Mouse (Mus musculus): ENCODE data around the gene Scnn1a. TPM values are rescaled to one million over a fixed set of nuclear protein-coding genes. Genes with fewer than 3 reads are reported as not detected.

Scnn1a gene
- total and polyA plus RNA-seq, 3 experiments = 1.2 to 1.9 (median 1.7) TPM

Other genes with a start within 250 kb of the Scnn1a start
- 100 to 1,000 TPM; 139 to 156 TPM for gene Chd4, start 224.7 kb upstream of the Scnn1a start, total RNA-seq (2021)
- 54.1 and 58.1 TPM in 2 replicates for gene Chd4, start 224.7 kb upstream of the Scnn1a start, polyA plus RNA-seq (2012; rRNA removed)
- gene Nop2, start 188.8 kb upstream of the Scnn1a start, total RNA-seq (2021) = 10 to 100 TPM; 40.9 to 51.7 TPM
- gene Nop2, start 188.8 kb upstream of the Scnn1a start, polyA plus RNA-seq (2012; rRNA removed) = 8.0 and 12.0 TPM in 2 replicates
- gene Iffo1, start 175.4 kb upstream of the Scnn1a start, total RNA-seq (2021) = 10 to 100 TPM; 13.8 to 21.4 TPM
- gene Iffo1, start 175.4 kb upstream of the Scnn1a start, polyA plus RNA-seq (2012; rRNA removed) = 73.1 and 80.0 TPM in 2 replicates
- gene Gapdh, start 154.2 kb upstream of the Scnn1a start, total RNA-seq (2021) = 1,000 to 10,000 TPM; 2,613 to 2,674 TPM
- gene Gapdh, start 154.2 kb upstream of the Scnn1a start, polyA plus RNA-seq (2012; rRNA removed) = 2,736 and 3,470 TPM in 2 replicates
- gene Ncapd2, start 129.0 kb upstream of the Scnn1a start, total RNA-seq (2021) = 10 to 100 TPM; 20.4 to 25.5 TPM
- gene Ncapd2, start 129.0 kb upstream of the Scnn1a start, polyA plus RNA-seq (2012; rRNA removed) = 25.2 and 28.7 TPM in 2 replicates
- 100 to 1,000 TPM; 162 to 208 TPM for gene Mrpl51, start 128.9 kb upstream of the Scnn1a start, total RNA-seq (2021)
- gene Mrpl51, start 128.9 kb upstream of the Scnn1a start, polyA plus RNA-seq (2012; rRNA removed) = 44.2 and 45.1 TPM in 2 replicates
- gene Vamp1, start 105.1 kb upstream of the Scnn1a start, total RNA-seq (2021) = 10 to 100 TPM; 35.7 to 39.7 TPM
- 46.2 and 47.0 TPM in 2 replicates for gene Vamp1, start 105.1 kb upstream of the Scnn1a start, polyA plus RNA-seq (2012; rRNA removed)
- 10 to 100 TPM; 11.3 to 15.6 TPM for gene Tapbpl, start 88.8 kb upstream of the Scnn1a start, total RNA-seq (2021)
- 12.0 and 12.1 TPM in 2 replicates for gene Tapbpl, start 88.8 kb upstream of the Scnn1a start, polyA plus RNA-seq (2012; rRNA removed)
- gene Cd27, start 83.6 kb upstream of the Scnn1a start, total RNA-seq (2021) = under 1 TPM; 0.43 to 0.73 TPM
- gene Cd27, start 83.6 kb upstream of the Scnn1a start, polyA plus RNA-seq (2012; rRNA removed) = 0.74 and 0.88 TPM in 2 replicates
- not detected for gene Tuba3a, start 34.6 kb upstream of the Scnn1a start, total RNA-seq (2021)
- gene Tuba3a, start 34.6 kb upstream of the Scnn1a start, polyA plus RNA-seq (2012; rRNA removed) = not detected in 2 replicates
- gene Ltbr, start 6.8 kb upstream of the Scnn1a start, total RNA-seq (2021) = 10 to 100 TPM; 75.1 to 78.7 TPM
- 179 and 206 TPM in 2 replicates for gene Ltbr, start 6.8 kb upstream of the Scnn1a start, polyA plus RNA-seq (2012; rRNA removed)
- 100 to 1,000 TPM; 208 to 308 TPM for gene Tnfrsf1a, start 28.7 kb downstream of the Scnn1a start, total RNA-seq (2021)
- 284 and 368 TPM in 2 replicates for gene Tnfrsf1a, start 28.7 kb downstream of the Scnn1a start, polyA plus RNA-seq (2012; rRNA removed)
- under 1 TPM in 1 of 2 experiments, not detected in 1; 0.21 TPM for gene Plekhg6, start 60.1 kb downstream of the Scnn1a start, total RNA-seq (2021)
- 0.02 and 0.11 TPM in 2 replicates for gene Plekhg6, start 60.1 kb downstream of the Scnn1a start, polyA plus RNA-seq (2012; rRNA removed)
- 100 to 1,000 TPM in 1 of 2 experiments, 10 to 100 TPM in 1; 80.1 to 178 TPM for gene Cd9, start 174.1 kb downstream of the Scnn1a start, total RNA-seq (2021)
- 57.1 and 58.9 TPM in 2 replicates for gene Cd9, start 174.1 kb downstream of the Scnn1a start, polyA plus RNA-seq (2012; rRNA removed)
- 1 to 10 TPM; 4.5 to 8.5 TPM for gene Vwf, start 226.1 kb downstream of the Scnn1a start, total RNA-seq (2021)
- 12.2 and 18.9 TPM in 2 replicates for gene Vwf, start 226.1 kb downstream of the Scnn1a start, polyA plus RNA-seq (2012; rRNA removed)

Measured in adrenal gland, adult 2 months (tissue).